Mouse (Mus musculus) neural tube, embryonic 10.5 days (tissue): ENCODE results near the gene Nup210.
"Not testable (repeated sequence)": the region's sequence is repeated elsewhere in the genome, so short reads cannot be mapped to it uniquely, and the experiment has no call there.

ENCODE experiments used
- DNase-seq: peaks from one replicate; pipeline ENCODE4 v3.0.0-alpha.2; 2017; ENCODE audit warnings: low spot score; ENCODE audit errors: extremely low spot score

Gene Nup210

GRCm38 (mm10) chr6:91139846-91140245 lies 23.2 kb upstream of the Nup210 start:
- peak; percentile 64 for DNase-seq

GRCm38 (mm10) chr6:91137343-91137956 lies 20.8 kb upstream of the Nup210 start:
- DNase-seq: no peak

- DNase-seq: no peak
These were observed 14.2 kb upstream of the Nup210 start for GRCm38 (mm10) chr6:91130856-91131255.

- no peak for DNase-seq
These were observed 12.4 kb upstream of the Nup210 start for GRCm38 (mm10) chr6:91128996-91129395.

- no peak for DNase-seq
These were observed 8.6 kb upstream of the Nup210 start for GRCm38 (mm10) chr6:91125228-91125585.

- no peak for DNase-seq
These were observed 7.9 kb upstream of the Nup210 start for GRCm38 (mm10) chr6:91124286-91125227.

GRCm38 (mm10) chr6:91123453-91123852 lies 6.8 kb upstream of the Nup210 start:
- no peak for DNase-seq

GRCm38 (mm10) chr6:91121089-91121488 lies 4.5 kb upstream of the Nup210 start:
- not testable (repeated sequence) for DNase-seq

GRCm38 (mm10) chr6:91120206-91120605 lies 3.6 kb upstream of the Nup210 start:
- no peak for DNase-seq

GRCm38 (mm10) chr6:91118526-91118925 lies 1.9 kb upstream of the Nup210 start:
- DNase-seq: no peak

- no peak for DNase-seq
These were observed 520 bp upstream of the Nup210 start for GRCm38 (mm10) chr6:91117149-91117548.

GRCm38 (mm10) chr6:91115863-91116243 lies 776 bp downstream of the Nup210 start:
- DNase-seq: no peak

- no peak for DNase-seq
These were observed 1.5 kb downstream of the Nup210 start for GRCm38 (mm10) chr6:91115158-91115557.

- DNase-seq: no peak
These were observed 1.9 kb downstream of the Nup210 start for GRCm38 (mm10) chr6:91114716-91115115.

GRCm38 (mm10) chr6:91111954-91112252 lies 4.7 kb downstream of the Nup210 start:
- DNase-seq: no peak

- no peak for DNase-seq
These were observed 5.3 kb downstream of the Nup210 start for GRCm38 (mm10) chr6:91111141-91111953.

GRCm38 (mm10) chr6:91110323-91111020 lies 6.2 kb downstream of the Nup210 start:
- no peak for DNase-seq

- DNase-seq: no peak
These were observed 7.1 kb downstream of the Nup210 start for GRCm38 (mm10) chr6:91109489-91109888.

- no peak for DNase-seq
These were observed 7.6 kb downstream of the Nup210 start for GRCm38 (mm10) chr6:91108917-91109450.

- no peak for DNase-seq
These were observed 8.2 kb downstream of the Nup210 start for GRCm38 (mm10) chr6:91108301-91108916.
